Comparison of ENCODE assay signal across 8 mouse cellular contexts in genomic region chr9:120539662-120540251, GRCm38 (mm10). TPM values are rescaled to one million over a fixed set of nuclear protein-coding genes. Genes with fewer than 3 reads are reported as not detected.
DNase-seq lines count a peak whose midpoint lies in the region; ATAC-seq and TF ChIP-seq lines count a peak whose summit lies in the region.

Gene Entpd3 (plus strand): TSS chr9:120539818.

- peak within 1 kb of the TSS; percentile 53 for H3K9ac ChIP-seq in heart, embryonic 16.5 days (ENCODE audit: low read length)

- WGBS in thymus, adult 2 months = 4% methylated on average over 31 of the region's 31 CpGs
- 1% methylated on average over 31 of the region's 31 CpGs for WGBS in heart, embryonic 16.5 days

- no peaks in the 10 kb centered on the region for H3K9me3 ChIP-seq in heart, embryonic 16.5 days (replicated peaks; ENCODE audit: control insufficient read depth, low read length)

- ATAC-seq in heart, embryonic 16.5 days (replicated peaks; ENCODE audit: extremely low read depth, insufficient read depth, low FRiP score) = no peak; the same call in 1 of the 2 replicates
- no peak for ATAC-seq in activated CD4-positive, CD25-positive, alpha-beta regulatory T cell, adult 4 months

- DNase-seq in thymus, adult 2 months = peak; percentile 6
- no peak for DNase-seq in thymus, postnatal 0 days (ENCODE audit: low spot score)
- DNase-seq in cerebellum, postnatal 25 days = peak; percentile 18 to 38
- DNase-seq in layer of hippocampus, adult 18-20 months (ENCODE audit: low spot score in 2 of 2) = peak; percentile 5 to 18
- peak; percentile 25 for DNase-seq in lung, postnatal 36 days
- peak; percentile 50 for DNase-seq in right cerebral cortex, postnatal 25 days

- TF ChIP-seq CTCF in thymus, adult 2 months (IDR thresholded peaks at IDR 0.05; ENCODE audit: borderline replicate concordance, control insufficient read depth, extremely low read depth, insufficient read depth, low read length, poor library complexity) = no peak

- H3K4me1 ChIP-seq in thymus, adult 2 months (replicated peaks; ENCODE audit: control insufficient read depth, insufficient read depth, low read length) = peaks cover 6% of the 10 kb centered on the region
- H3K4me1 ChIP-seq in heart, embryonic 16.5 days (ENCODE audit: control insufficient read depth, insufficient read depth, low read length) = peaks cover 5% of the 10 kb centered on the region; the same call in 1 of the 2 replicates

- H3K27ac ChIP-seq in thymus, adult 2 months (ENCODE audit: control insufficient read depth, insufficient read depth, low read length) = no peak within 1 kb of the TSS
- H3K27ac ChIP-seq in heart, embryonic 16.5 days (ENCODE audit: low read length) = no peak within 1 kb of the TSS

- no peaks in the 10 kb centered on the region; the same call in 1 of the 2 replicates for H3K27me3 ChIP-seq in thymus, adult 2 months (ENCODE audit: control insufficient read depth, insufficient read depth, low read length)
- peaks cover 22% of the 10 kb centered on the region for H3K27me3 ChIP-seq in heart, embryonic 16.5 days (ENCODE audit: control insufficient read depth, insufficient read depth, low read length)

- peak within 1 kb of the TSS; percentile 88 for H3K4me2 ChIP-seq in heart, embryonic 16.5 days (ENCODE audit: low read depth, low read length)

- no peak for TF ChIP-seq POLR2A in thymus, adult 2 months (IDR thresholded peaks at IDR 0.05; ENCODE audit: control insufficient read depth, extremely low read depth, insufficient read depth, low read length, poor library complexity)

- H3K4me3 ChIP-seq in thymus, adult 2 months (ENCODE audit: control insufficient read depth, insufficient read depth, low read length) = peak within 1 kb of the TSS; percentile 15; the same call in 1 of the 2 replicates
- peak within 1 kb of the TSS; percentile 56 for H3K4me3 ChIP-seq in heart, embryonic 16.5 days (ENCODE audit: low read length)

- H3K36me3 ChIP-seq in thymus, adult 2 months (ENCODE audit: control insufficient read depth, insufficient read depth, low read length) = no peaks in the 10 kb centered on the region
- H3K36me3 ChIP-seq in heart, embryonic 16.5 days (ENCODE audit: control insufficient read depth, insufficient read depth) = no peaks in the 10 kb centered on the region

RNA-seq across cellular contexts. Expression of gene Entpd3, which starts in this region (rescaled TPM):
- polyA plus RNA-seq in thymus, adult 2 months (2012; rRNA removed) = 2.0 TPM in 2 replicates
- 0.24 and 0.34 TPM in 2 replicates for polyA plus RNA-seq in thymus, postnatal 0 days (2015; fragmentation: Nextera tagmentation; extraction: Ambion mirVana)
- polyA plus RNA-seq in heart, embryonic 16.5 days (2015; fragmentation: Nextera tagmentation; extraction: Ambion mirVana) = 0.17 and 0.84 TPM in 2 replicates
- 1 to 10 TPM; 6.6 to 8.7 TPM for total RNA-seq in layer of hippocampus, adult 18-20 months (2021)
- under 1 TPM in 1 of 2 experiments, not detected in 1; 0.12 TPM for polyA plus RNA-seq in activated CD4-positive, CD25-positive, alpha-beta regulatory T cell, adult 4 months (2017; shearing (Covaris generic))
